Mouse (Mus musculus) neural tube, embryonic 11.5 days (tissue): Measurements from ENCODE around the gene Lifr. TPM values are rescaled to one million over a fixed set of nuclear protein-coding genes. Genes with fewer than 3 reads are reported as not detected.

Source experiments
- ATAC-seq: fragments of 200-750 bp; cut with Nextera tagmentation; 2 replicates; pipeline ENCODE4 v1.8.0; 2017; ENCODE audit warnings: moderate number of reproducible peaks, mild to moderate bottlenecking, moderate TSS enrichment, moderate library complexity; ENCODE audit not compliant: insufficient read depth, low FRiP score, low TSS enrichment
- DNase-seq: peaks from one replicate; pipeline ENCODE4 v3.0.0-alpha.2; 2015; ENCODE audit warnings: low spot score
- H3K27ac ChIP-seq: fragments of 300-500 bp; sonication (generic); 2 replicates; pipeline ENCODE4 v1.5.1; 2014; ENCODE audit warnings: low read depth, mild to moderate bottlenecking, low read length
- H3K27me3 ChIP-seq: fragments of 300-500 bp; sonication (generic); 2 replicates; pipeline ENCODE4 v1.6.1; 2014; ENCODE audit warnings: mild to moderate bottlenecking, low read length, mixed read lengths; ENCODE audit not compliant: control insufficient read depth, insufficient read depth
- H3K36me3 ChIP-seq: fragments of 300-500 bp; sonication (generic); 2 replicates; pipeline ENCODE4 v1.6.1; 2014; ENCODE audit warnings: mild to moderate bottlenecking, low read length, moderate library complexity, mixed read lengths; ENCODE audit not compliant: control insufficient read depth, insufficient read depth
- H3K4me1 ChIP-seq: fragments of 300-500 bp; sonication (generic); 2 replicates; pipeline ENCODE4 v1.6.1; 2014; ENCODE audit warnings: low read length, mixed read lengths; ENCODE audit not compliant: control insufficient read depth, insufficient read depth
- H3K4me2 ChIP-seq: fragments of 300-500 bp; sonication (generic); 2 replicates; pipeline ENCODE4 v1.6.1; 2014; ENCODE audit warnings: low read depth, mild to moderate bottlenecking, moderate library complexity
- H3K4me3 ChIP-seq: fragments of 300-500 bp; sonication (generic); 2 replicates; pipeline ENCODE4 v1.5.1; 2014; ENCODE audit warnings: low read depth, low read length
- H3K9ac ChIP-seq: fragments of 300-500 bp; sonication (generic); 2 replicates; pipeline ENCODE4 v1.6.1; 2014; ENCODE audit warnings: mild to moderate bottlenecking, low read length
- H3K9me3 ChIP-seq: fragments of 300-500 bp; sonication (generic); 2 replicates; pipeline ENCODE4 v1.6.1; 2016; ENCODE audit warnings: low read length; ENCODE audit not compliant: control insufficient read depth
- WGBS: fragments of 180-500 bp; shearing (Covaris S2); extraction: QIAGEN DNeasy Blood & Tissue Kit; methylation state at CpG from one replicate; pipeline ENCODE4 v1.1.7; 2014; 5-methylcytosine and 5-hydroxymethylcytosine counted together
- polyA plus RNA-seq: library from polyadenylated mRNA; unstranded; fragments of >200 nt; fragmentation: Nextera tagmentation; extraction: Ambion mirVana; gene quantifications from 2 replicates; pipeline ENCODE4 v1.2.1, GENCODE M21; 2014

Lifr gene
- polyA plus RNA-seq, 1 experiment from 2014 or later, result 29.7 TPM

DNA sequence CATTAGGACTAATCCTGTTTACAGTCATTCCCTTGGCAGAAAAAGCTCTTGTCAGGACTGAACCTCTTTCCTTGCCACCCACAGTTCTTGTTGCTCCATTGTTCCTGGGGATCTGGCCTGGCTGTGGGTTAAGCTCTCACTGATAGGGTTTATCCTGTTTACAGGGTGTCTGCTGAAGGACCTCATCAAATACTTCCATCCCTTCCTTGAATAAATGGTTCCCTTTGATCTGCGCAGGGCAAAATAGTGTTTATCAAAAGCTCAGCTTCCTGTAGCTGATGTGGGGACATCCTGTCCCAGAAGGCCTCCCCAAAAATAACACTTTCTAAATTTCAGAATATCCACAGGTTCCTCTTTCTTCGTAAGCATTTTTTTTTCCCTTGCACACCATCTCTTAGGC, 1.7 kb upstream of the Lifr start:
- Histone ChIP-seq H3K9me3 (no peaks in the 10 kb centered on the region), H3K9ac (no peak overlapping the region), H3K4me1 (peaks cover 6% of the 10 kb centered on the region; the same call in 1 of the 2 replicates), H3K4me2 (no peak overlapping the region), H3K27ac (no peak overlapping the region), H3K36me3 (no peaks in the 10 kb centered on the region), H3K4me3 (no peak overlapping the region), H3K27me3 (no peaks in the 10 kb centered on the region)
- WGBS, result 64% methylated on average over 2 of the region's 2 CpGs
- ATAC-seq (no peak), DNase-seq (no peak)

DNA sequence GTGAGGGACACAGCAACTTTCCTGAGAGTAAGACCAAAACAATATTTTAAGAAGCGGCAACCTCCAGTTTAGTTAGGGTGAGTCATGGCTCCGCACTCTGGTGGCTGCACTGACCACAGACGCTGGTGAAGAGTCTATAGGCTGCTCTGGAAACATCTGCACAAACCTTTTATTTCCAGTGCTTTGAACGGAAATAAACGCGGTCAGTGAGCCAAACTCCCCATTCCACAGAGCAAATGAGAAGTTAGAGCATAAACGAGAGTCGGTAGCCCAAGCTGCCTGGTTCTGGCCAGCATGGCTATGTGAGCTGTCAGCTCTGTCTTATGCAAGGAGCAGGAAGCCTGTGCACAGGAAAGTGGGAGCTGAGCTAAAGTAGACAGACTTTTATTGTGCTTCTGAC, 1.9 kb downstream of the Lifr start:
- H3K4me1 ChIP-seq, result no peaks in the 10 kb centered on the region
- ATAC-seq, result no peak

DNA sequence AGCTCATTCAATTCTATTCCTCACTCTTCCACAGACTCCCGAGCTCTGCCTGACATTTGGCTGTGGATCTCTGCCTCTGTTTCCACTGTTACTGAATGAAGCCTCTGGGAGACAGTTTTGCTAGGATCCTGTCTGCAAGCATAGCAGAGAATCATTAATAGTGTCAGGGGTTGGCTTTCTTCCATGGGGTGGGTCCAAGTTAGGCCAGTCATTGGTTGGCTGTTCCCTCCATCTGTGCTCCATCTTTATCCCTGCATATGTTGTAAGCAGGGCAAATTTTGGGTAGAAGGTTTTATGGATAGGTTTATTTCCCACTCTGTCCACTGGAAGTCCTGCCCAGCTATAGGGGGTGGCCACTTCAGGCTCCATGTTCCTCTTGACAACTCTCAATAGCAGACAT, 9.0 kb downstream of the Lifr start:
- Histone ChIP-seq H3K4me2 (no peak overlapping the region), H3K4me3 (no peak overlapping the region), H3K4me1 (no peaks in the 10 kb centered on the region), H3K36me3 (no peaks in the 10 kb centered on the region), H3K27ac (no peak overlapping the region), H3K27me3 (no peaks in the 10 kb centered on the region), H3K9ac (no peak overlapping the region), H3K9me3 (no peaks in the 10 kb centered on the region)
- ATAC-seq (no peak), DNase-seq (no peak)
- 88% methylated on average over 1 of the region's 1 CpGs for WGBS

More for the DNA sequence above, 1.9 kb downstream of the Lifr start:
- no peak for DNase-seq
- Histone ChIP-seq H3K27ac (no peak overlapping the region), H3K9me3 (no peaks in the 10 kb centered on the region), H3K27me3 (no peaks in the 10 kb centered on the region), H3K36me3 (no peaks in the 10 kb centered on the region), H3K4me3 (no peak overlapping the region), H3K4me2 (no peak overlapping the region), H3K9ac (no peak overlapping the region)
- 64% methylated on average over 8 of the region's 8 CpGs for WGBS

DNA sequence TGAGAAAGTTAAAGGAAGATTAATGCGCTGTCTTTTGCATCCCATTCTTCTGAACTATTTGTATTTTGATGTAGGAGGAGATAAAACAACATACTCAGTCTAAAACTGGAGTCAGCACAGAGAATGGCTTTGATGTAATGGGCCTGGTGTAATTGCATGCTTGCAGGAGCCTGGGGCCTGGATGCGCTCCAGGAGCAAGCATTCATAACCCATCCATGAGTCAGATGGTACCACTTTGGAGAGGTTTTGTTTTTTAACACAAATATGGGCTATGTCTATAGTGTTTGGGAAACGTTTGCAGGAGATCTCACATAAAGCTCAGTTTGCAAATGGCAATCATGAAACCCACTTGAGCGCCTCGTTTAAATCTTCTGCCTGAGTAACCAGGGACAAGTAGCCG, 9.8 kb downstream of the Lifr start:
- H3K9me3 ChIP-seq, result no peaks in the 10 kb centered on the region
- no peak overlapping the region for H3K27ac ChIP-seq
- no peak overlapping the region for H3K4me2 ChIP-seq
- H3K4me1 ChIP-seq, result no peaks in the 10 kb centered on the region
- WGBS, result 88% methylated on average over 6 of the region's 6 CpGs
- H3K4me3 ChIP-seq, result no peak overlapping the region
- no peaks in the 10 kb centered on the region for H3K27me3 ChIP-seq
- no peak overlapping the region for H3K9ac ChIP-seq
- H3K36me3 ChIP-seq, result no peaks in the 10 kb centered on the region
- DNase-seq (no peak), ATAC-seq (no peak)

DNA sequence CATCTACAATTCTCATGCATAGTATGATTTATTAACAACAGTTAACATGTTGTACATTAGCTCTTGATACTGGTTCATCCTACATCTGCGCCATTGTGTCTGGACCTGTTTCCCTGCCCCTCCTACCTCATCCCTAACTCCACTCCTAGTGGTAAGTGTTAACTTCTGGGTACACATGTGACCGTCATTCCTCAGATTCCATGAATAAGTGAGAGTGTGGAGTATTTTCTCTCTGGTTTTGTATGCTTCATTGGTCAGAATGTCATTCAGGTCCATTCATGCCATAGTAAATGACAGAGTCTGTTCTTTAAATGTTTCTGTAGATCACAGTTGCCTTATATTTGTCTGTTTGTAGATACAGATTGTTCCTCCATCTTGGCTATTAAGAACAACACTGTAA, 12.6 kb downstream of the Lifr start:
- no peak overlapping the region for H3K9ac ChIP-seq
- ATAC-seq (no peak), DNase-seq (no peak)
- 83% methylated on average over 2 of the region's 2 CpGs for WGBS
- H3K27ac ChIP-seq, result no peak overlapping the region
- no peak overlapping the region for H3K4me3 ChIP-seq
- no peaks in the 10 kb centered on the region for H3K4me1 ChIP-seq
- no peaks in the 10 kb centered on the region for H3K36me3 ChIP-seq
- H3K9me3 ChIP-seq, result no peaks in the 10 kb centered on the region
- H3K4me2 ChIP-seq, result no peak overlapping the region
- no peaks in the 10 kb centered on the region for H3K27me3 ChIP-seq

DNA sequence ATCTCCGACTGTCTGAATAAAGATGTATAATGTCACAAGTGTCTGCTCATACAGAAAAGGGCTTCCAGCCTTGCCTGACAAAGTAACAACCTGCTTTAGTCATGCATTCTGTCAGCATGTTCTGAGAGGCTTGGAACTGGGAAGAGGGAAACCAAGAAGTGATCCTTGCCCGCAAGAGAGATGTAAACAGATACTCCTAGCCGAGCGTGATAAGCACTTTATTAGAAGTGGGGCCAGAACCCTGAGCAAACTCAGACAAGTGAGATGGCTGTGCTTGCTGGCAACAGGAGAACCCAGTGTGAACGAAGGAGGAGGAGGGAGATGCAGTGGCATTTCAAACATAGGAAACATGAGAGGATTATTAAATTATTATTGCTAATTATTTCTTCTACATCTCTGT, 14.8 kb downstream of the Lifr start:
- Histone ChIP-seq H3K36me3 (no peaks in the 10 kb centered on the region), H3K4me3 (no peak overlapping the region), H3K9ac (no peak overlapping the region), H3K9me3 (no peaks in the 10 kb centered on the region), H3K27me3 (no peaks in the 10 kb centered on the region), H3K4me1 (no peaks in the 10 kb centered on the region), H3K4me2 (no peak overlapping the region), H3K27ac (no peak overlapping the region)
- ATAC-seq, result no peak
- DNase-seq, result no peak
- WGBS, result 89% methylated on average over 5 of the region's 5 CpGs

DNA sequence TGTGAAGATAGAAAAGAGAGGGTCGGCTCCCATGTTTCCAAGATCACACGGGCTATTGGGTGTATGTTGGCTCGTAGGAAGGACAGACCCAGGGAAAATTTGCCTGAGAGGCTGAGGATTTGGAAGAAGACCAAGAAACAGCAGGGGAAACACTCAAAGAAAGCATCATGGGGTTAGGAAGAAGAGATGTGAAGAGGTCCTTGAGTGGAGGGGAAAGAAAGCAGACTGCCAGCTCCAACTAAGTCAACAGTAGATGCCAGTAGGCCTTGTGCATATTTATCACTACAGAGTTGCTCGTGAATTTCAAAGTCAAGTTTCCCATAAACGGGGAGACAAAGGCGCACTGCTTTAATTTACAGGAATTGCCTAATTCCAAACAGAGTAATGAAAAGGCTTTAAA, 17.7 kb downstream of the Lifr start:
- no peaks in the 10 kb centered on the region for H3K27me3 ChIP-seq
- whole genome bisulfite sequencing, result 89% methylated on average over 6 of the region's 6 CpGs
- no peak for ATAC-seq

DNA sequence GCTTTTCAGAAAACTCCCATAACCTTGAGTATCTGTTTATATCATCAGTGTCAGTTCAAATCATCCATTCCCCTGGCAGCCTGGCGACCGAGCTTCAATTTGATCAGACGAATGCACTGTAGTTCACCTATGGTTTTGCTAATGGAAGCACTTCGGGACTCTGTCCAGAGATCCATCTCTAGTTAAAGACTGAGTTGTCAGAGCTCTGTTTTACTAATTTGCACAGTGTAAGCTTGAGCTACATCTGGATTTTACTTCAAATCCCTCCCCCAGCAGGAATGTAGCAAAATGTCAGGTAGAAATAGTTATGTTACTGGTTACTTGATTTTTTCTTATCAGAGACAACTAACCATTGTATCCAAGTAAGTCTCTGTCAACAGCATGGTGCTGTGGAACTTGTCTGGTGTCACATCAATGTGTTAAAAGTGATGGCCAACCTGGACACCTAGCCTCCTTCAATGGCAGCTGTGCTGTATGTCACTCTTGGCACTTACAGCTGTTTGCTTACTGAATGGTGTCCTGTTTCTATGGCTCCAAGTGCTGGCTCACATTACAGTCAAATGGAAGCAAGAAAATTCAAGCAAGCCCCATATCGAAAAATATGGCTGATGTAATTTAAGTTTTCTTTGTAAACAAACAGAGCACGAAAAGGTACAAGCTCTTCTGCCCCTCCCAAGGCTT, 22.0 kb downstream of the Lifr start:
- H3K4me2 ChIP-seq, result no peak overlapping the region
- no peaks in the 10 kb centered on the region for H3K36me3 ChIP-seq
- no peaks in the 10 kb centered on the region for H3K4me1 ChIP-seq
- H3K4me3 ChIP-seq, result no peak overlapping the region
- ATAC-seq (no peak), DNase-seq (no peak)
- H3K27me3 ChIP-seq, result no peaks in the 10 kb centered on the region
- 69% methylated on average over 6 of the region's 6 CpGs for WGBS
- no peak overlapping the region for H3K9ac ChIP-seq
- no peaks in the 10 kb centered on the region for H3K9me3 ChIP-seq
- no peak overlapping the region for H3K27ac ChIP-seq

More for the DNA sequence above, 17.7 kb downstream of the Lifr start:
- Histone ChIP-seq H3K4me1 (no peaks in the 10 kb centered on the region), H3K9me3 (no peaks in the 10 kb centered on the region), H3K4me3 (no peak overlapping the region), H3K9ac (no peak overlapping the region), H3K27ac (no peak overlapping the region), H3K36me3 (no peaks in the 10 kb centered on the region), H3K4me2 (no peak overlapping the region)
- DNase-seq, result no peak

DNA sequence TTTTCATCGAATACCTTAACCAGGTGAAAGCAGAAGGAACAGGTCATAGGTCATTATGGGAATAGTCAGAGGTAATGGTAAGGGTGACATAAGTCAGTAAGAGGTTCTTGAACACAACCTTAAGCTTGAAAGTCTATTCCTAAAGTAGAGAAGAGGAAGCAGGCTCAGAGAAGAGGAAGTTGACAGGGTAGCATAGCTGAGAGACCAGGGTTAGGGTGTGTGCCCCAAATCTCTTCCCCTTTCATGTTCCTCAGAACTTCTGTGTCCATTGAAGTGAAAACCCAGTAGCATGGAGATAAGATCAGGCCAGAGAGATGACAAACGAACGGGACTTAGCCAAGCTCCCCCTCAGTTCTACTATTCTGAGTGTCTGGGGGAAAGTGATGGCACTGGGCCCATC, 23.5 kb downstream of the Lifr start:
- no peaks in the 10 kb centered on the region for H3K27me3 ChIP-seq
- H3K4me2 ChIP-seq, result no peak overlapping the region
- DNase-seq (no peak), ATAC-seq (no peak)
- H3K4me1 ChIP-seq, result no peaks in the 10 kb centered on the region
- no peaks in the 10 kb centered on the region for H3K36me3 ChIP-seq
- 93% methylated on average over 3 of the region's 3 CpGs for WGBS
- no peak overlapping the region for H3K4me3 ChIP-seq
- H3K9me3 ChIP-seq, result no peaks in the 10 kb centered on the region
- no peak overlapping the region for H3K9ac ChIP-seq
- no peak overlapping the region for H3K27ac ChIP-seq
